Mouse (Mus musculus) midbrain, embryonic 13.5 days (tissue): ENCODE data around the gene Brd3os. TPM values are rescaled to one million over a fixed set of nuclear protein-coding genes. Genes with fewer than 3 reads are reported as not detected.

Experiments used
- microRNA-seq: library from miRNA; unstranded; fragments of <30 nt; microRNA quantifications from one replicate; pipeline ENCODE4, GENCODE M21; 2016
- polyA plus RNA-seq: library from polyadenylated mRNA; unstranded; fragments of >200 nt; fragmentation: Nextera tagmentation; extraction: Ambion mirVana; gene quantifications from 2 replicates; pipeline ENCODE4 v1.2.1, GENCODE M21; 2015

Brd3os gene
- polyA plus RNA-seq, 1 experiment from 2014 or later, result 27.9 TPM

Small RNA genes lying within 50 kb of the gene (microRNA-seq; reads per million reads assigned to microRNA genes)
- gene Gm24049 (not detected), gene Mir7578 (not detected)

Other genes starting within 250 kb of the Brd3os start
- 2.6 and 3.7 TPM in 2 replicates for gene Sardh, start 194.0 kb upstream of the Brd3os start, polyA plus RNA-seq
- gene Vav2, start 15.3 kb upstream of the Brd3os start, polyA plus RNA-seq, result 12.7 and 15.4 TPM in 2 replicates
- gene Brd3, start 65.3 kb downstream of the Brd3os start, polyA plus RNA-seq, result 145 and 153 TPM in 2 replicates
- gene Wdr5, start 72.8 kb downstream of the Brd3os start, polyA plus RNA-seq, result 46.6 and 49.1 TPM in 2 replicates
- 4.0 and 4.4 TPM in 2 replicates for gene Rxra, start 234.1 kb downstream of the Brd3os start, polyA plus RNA-seq